15 mouse cellular contexts compared by ENCODE assay signal in the genomic region with DNA sequence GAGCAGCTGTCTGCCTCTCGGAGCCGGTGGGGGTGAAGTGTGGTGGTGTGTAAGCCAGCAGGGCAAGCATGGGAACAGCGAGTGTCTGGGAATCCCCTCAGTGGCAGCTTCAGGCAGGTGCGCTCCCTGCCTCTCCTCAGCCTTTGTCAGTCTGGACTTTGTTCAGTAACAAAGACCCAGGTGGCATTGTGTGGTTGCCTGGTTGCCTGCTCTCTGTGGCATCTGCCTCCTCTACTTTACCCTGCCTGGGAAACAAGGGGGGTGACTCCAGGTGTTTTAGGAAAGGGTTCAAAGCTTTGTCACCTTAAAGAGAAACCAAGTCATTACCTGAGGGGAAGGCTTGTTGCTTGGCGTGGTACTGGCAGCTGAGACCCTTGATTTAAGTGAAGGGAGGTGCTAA.
"Had no signal": no experiment of that assay in that cellular context is flagged by ENCODE, and none has a peak within 500 bp of the region (broad histone marks: within the 10 kb centered on the region; RNA-seq: fewer than 3 reads in every experiment).

No protein-coding gene starts in this region.

- H3K36me3 ChIP-seq: liver, embryonic 12.5 days; midbrain, embryonic 10.5 days; midbrain, embryonic 15.5 days; neural tube, embryonic 13.5 days had no signal

- H3K4me3 ChIP-seq: limb, embryonic 15.5 days; liver, embryonic 12.5 days; midbrain, embryonic 10.5 days; midbrain, embryonic 15.5 days; neural tube, embryonic 13.5 days had no signal

- H3K9ac ChIP-seq: limb, embryonic 15.5 days; liver, embryonic 12.5 days; lung, embryonic 14.5 days; midbrain, embryonic 15.5 days; neural tube, embryonic 13.5 days had no signal

- ATAC-seq: liver, embryonic 12.5 days; midbrain, embryonic 15.5 days had no signal

- H3K4me1 ChIP-seq: midbrain, embryonic 10.5 days; midbrain, embryonic 15.5 days; neural tube, embryonic 13.5 days had no signal

- H3K27ac ChIP-seq: kidney, postnatal 0 days; limb, embryonic 15.5 days; liver, embryonic 12.5 days; midbrain, embryonic 10.5 days; midbrain, embryonic 15.5 days; neural tube, embryonic 13.5 days had no signal

- H3K27me3 ChIP-seq: limb, embryonic 15.5 days; liver, embryonic 12.5 days; midbrain, embryonic 15.5 days; neural tube, embryonic 13.5 days had no signal

- DNase-seq: kidney, adult 11 months; kidney, adult 9 months; kidney, postnatal 36 days; layer of hippocampus, adult 9-11 months; lung, embryonic 14.5 days; lung, postnatal 10 days; lung, postnatal 4 days; right cerebral cortex, postnatal 4 days; spleen, adult 18-20 months had no signal

- H3K4me2 ChIP-seq: limb, embryonic 15.5 days; liver, embryonic 12.5 days; lung, embryonic 14.5 days; midbrain, embryonic 15.5 days; neural tube, embryonic 13.5 days had no signal

- H3K9me3 ChIP-seq: limb, embryonic 15.5 days; liver, embryonic 12.5 days; midbrain, embryonic 10.5 days; midbrain, embryonic 15.5 days; neural tube, embryonic 13.5 days had no signal
